Mouse (Mus musculus) forebrain, embryonic 14.5 days (tissue): ENCODE data around the gene Fam180a. TPM values are rescaled to one million over a fixed set of nuclear protein-coding genes. Genes with fewer than 3 reads are reported as not detected.
A peak's percentile ranks its signal among the peaks of the same experiment; 100 is the strongest.

Source experiments
- ATAC-seq: fragments of 200-750 bp; cut with Nextera tagmentation; 2 replicates; pipeline ENCODE4 v1.8.0; 2017; ENCODE audit warnings: mild to moderate bottlenecking, moderate library complexity
- DNase-seq: peaks from one replicate; pipeline ENCODE4 v3.0.0-alpha.2; 2015; ENCODE audit warnings: low spot score
- H3K27ac ChIP-seq: fragments of 300-500 bp; sonication (generic); 2 replicates; pipeline ENCODE4 v1.5.1; 2014; ENCODE audit warnings: low read depth, mild to moderate bottlenecking, control low read depth, low read length, moderate library complexity
- H3K27me3 ChIP-seq: fragments of 300-500 bp; sonication (generic); replicated peaks from 2 replicates; pipeline ENCODE4 v1.6.1; 2014; ENCODE audit warnings: low read length, control low read depth, mixed read lengths; ENCODE audit not compliant: control insufficient read depth, insufficient read depth
- H3K36me3 ChIP-seq: fragments of 300-500 bp; sonication (generic); 2 replicates; pipeline ENCODE4 v1.6.1; 2014; ENCODE audit warnings: low read length, control low read depth; ENCODE audit not compliant: control insufficient read depth, insufficient read depth
- H3K4me1 ChIP-seq: fragments of 300-500 bp; sonication (generic); 2 replicates; pipeline ENCODE4 v1.6.1; 2014; ENCODE audit warnings: antibody characterized with exemption, low read length, control low read depth; ENCODE audit not compliant: control insufficient read depth, insufficient read depth
- H3K4me2 ChIP-seq: fragments of 300-500 bp; sonication (generic); 2 replicates; pipeline ENCODE4 v1.6.1; 2014; ENCODE audit warnings: mild to moderate bottlenecking, control low read depth, low read length
- H3K4me3 ChIP-seq: fragments of 300-500 bp; sonication (generic); 2 replicates; pipeline ENCODE4 v1.5.1; 2014; ENCODE audit warnings: low read depth, low read length, control low read depth
- H3K9ac ChIP-seq: fragments of 300-500 bp; sonication (generic); 2 replicates; pipeline ENCODE4 v1.6.1; 2014; ENCODE audit warnings: mild to moderate bottlenecking, low read length, control low read depth, moderate library complexity
- H3K9me3 ChIP-seq: fragments of 300-500 bp; sonication (generic); replicated peaks from 2 replicates; pipeline ENCODE4 v1.6.1; 2016; ENCODE audit warnings: low read length, control low read depth, mixed read lengths; ENCODE audit not compliant: control insufficient read depth
- WGBS: fragments of 180-500 bp; shearing (Covaris S2); extraction: QIAGEN DNeasy Blood & Tissue Kit; methylation state at CpG from one replicate; pipeline ENCODE4 v1.1.7; 2014; 5-methylcytosine and 5-hydroxymethylcytosine counted together
- polyA plus RNA-seq: library from polyadenylated mRNA; unstranded; fragments of >200 nt; fragmentation: Nextera tagmentation; extraction: Ambion mirVana; gene quantifications from 2 replicates; pipeline ENCODE4 v1.2.1, GENCODE M21; 2014

Gene Fam180a
- polyA plus RNA-seq, 1 experiment from 2014 or later: 0.66 TPM

GRCm38 (mm10) chr6:35352867-35353266, 26.9 kb upstream of the Fam180a start:
- Histone ChIP-seq H3K4me1 (peaks cover 10% of the 10 kb centered on the region), H3K4me3 (no peak overlapping the region), H3K27me3 (no peaks in the 10 kb centered on the region), H3K9ac (no peak overlapping the region), H3K4me2 (no peak overlapping the region), H3K36me3 (no peaks in the 10 kb centered on the region), H3K9me3 (no peaks in the 10 kb centered on the region), H3K27ac (no peak overlapping the region)
- 89% methylated on average over 8 of the region's 8 CpGs for WGBS
- DNase-seq: no peak
- no peak for ATAC-seq

DNA sequence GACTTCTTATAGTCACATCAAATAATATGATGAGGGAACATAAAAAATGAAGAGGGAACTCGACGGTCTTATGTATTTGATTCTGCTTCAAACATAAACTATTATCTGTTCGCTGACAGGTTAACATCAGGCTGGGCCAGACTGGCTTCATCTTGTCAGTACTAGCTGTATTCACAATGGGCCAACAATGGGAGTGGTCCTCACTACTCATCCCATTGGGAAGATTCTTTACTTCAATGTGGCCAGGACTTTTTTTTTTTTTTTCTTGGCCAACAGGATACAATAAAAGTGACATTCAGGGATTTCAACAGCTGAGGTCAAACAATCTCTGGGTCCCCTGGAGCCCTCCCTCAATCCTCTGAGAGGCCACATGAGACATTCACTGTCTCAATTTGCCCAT, 25.9 kb upstream of the Fam180a start:
- Histone ChIP-seq H3K9me3 (no peaks in the 10 kb centered on the region), H3K4me1 (peaks cover 10% of the 10 kb centered on the region), H3K4me3 (no peak overlapping the region), H3K27me3 (no peaks in the 10 kb centered on the region), H3K27ac (no peak overlapping the region), H3K4me2 (no peak overlapping the region), H3K36me3 (no peaks in the 10 kb centered on the region), H3K9ac (no peak overlapping the region)
- no peak for ATAC-seq
- DNase-seq: no peak
- 95% methylated on average over 3 of the region's 3 CpGs for WGBS

GRCm38 (mm10) chr6:35349784-35350183, 23.8 kb upstream of the Fam180a start:
- 42% methylated on average over 7 of the region's 7 CpGs for WGBS

GRCm38 (mm10) chr6:35338640-35339039, 12.7 kb upstream of the Fam180a start:
- Histone ChIP-seq H3K36me3 (no peaks in the 10 kb centered on the region), H3K9me3 (no peaks in the 10 kb centered on the region), H3K27ac (no peak overlapping the region), H3K27me3 (no peaks in the 10 kb centered on the region), H3K4me2 (no peak overlapping the region), H3K9ac (no peak overlapping the region), H3K4me3 (no peak overlapping the region), H3K4me1 (no peaks in the 10 kb centered on the region)
- no peak for ATAC-seq
- no peak for DNase-seq
- WGBS: 17% methylated on average over 3 of the region's 3 CpGs

More at GRCm38 (mm10) chr6:35349784-35350183, 23.8 kb upstream of the Fam180a start:
- no peaks in the 10 kb centered on the region for H3K9me3 ChIP-seq
- H3K4me3 ChIP-seq: no peak overlapping the region
- peak; percentile 24 for DNase-seq
- no peaks in the 10 kb centered on the region for H3K36me3 ChIP-seq
- no peak overlapping the region for H3K9ac ChIP-seq
- ATAC-seq: no peak
- peaks cover 8% of the 10 kb centered on the region for H3K4me1 ChIP-seq
- H3K27ac ChIP-seq: no peak overlapping the region
- H3K27me3 ChIP-seq: no peaks in the 10 kb centered on the region
- no peak overlapping the region for H3K4me2 ChIP-seq

DNA sequence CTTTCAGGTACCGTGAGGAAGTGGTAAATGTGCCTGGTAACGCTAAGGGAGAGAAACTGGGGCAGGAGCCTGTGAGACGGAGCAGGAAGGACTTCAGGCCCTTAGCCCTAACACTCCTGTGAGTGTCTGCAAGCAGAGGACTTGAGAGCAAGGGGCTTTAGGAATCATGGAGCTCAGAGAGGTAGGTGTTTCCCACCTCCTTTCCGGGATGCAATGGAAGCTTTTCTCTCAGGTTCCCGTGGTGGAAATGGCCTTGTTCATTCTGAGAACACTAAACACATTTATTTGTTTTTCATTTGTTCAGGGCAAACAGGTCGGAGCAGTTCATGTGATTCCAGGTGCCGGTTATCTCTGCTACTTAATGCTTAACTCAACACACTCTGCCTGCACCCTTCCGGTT, 11.9 kb upstream of the Fam180a start:
- Histone ChIP-seq H3K27ac (no peak overlapping the region), H3K4me1 (no peaks in the 10 kb centered on the region), H3K36me3 (no peaks in the 10 kb centered on the region), H3K9ac (no peak overlapping the region), H3K4me2 (no peak overlapping the region), H3K4me3 (no peak overlapping the region), H3K9me3 (no peaks in the 10 kb centered on the region), H3K27me3 (no peaks in the 10 kb centered on the region)
- ATAC-seq (no peak), DNase-seq (no peak)
- WGBS: 85% methylated on average over 8 of the region's 8 CpGs

DNA sequence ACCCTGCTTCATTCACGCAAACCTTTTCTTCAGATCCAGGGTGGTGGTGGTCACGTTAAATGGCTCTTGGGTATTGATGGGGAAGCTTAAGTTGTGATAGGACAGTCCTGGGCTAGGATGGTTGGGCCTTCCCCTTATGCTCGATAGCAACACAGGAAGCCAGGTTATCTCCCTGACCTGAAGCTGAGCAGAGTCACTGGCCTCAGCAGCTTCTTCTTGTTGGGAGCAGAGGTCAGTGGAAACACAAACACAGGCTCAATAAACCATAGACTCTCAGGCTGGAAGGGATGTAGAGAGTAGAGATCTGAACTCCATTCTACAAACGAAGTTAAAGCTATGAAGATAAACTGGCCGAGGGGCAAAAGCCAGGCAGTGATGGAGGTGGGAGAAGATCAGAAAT, 9.5 kb upstream of the Fam180a start:
- Histone ChIP-seq H3K9ac (no peak overlapping the region), H3K27ac (no peak overlapping the region), H3K9me3 (no peaks in the 10 kb centered on the region), H3K4me2 (no peak overlapping the region), H3K4me3 (no peak overlapping the region), H3K4me1 (no peaks in the 10 kb centered on the region), H3K27me3 (no peaks in the 10 kb centered on the region), H3K36me3 (no peaks in the 10 kb centered on the region)
- ATAC-seq (no peak), DNase-seq (no peak)
- 86% methylated on average over 5 of the region's 5 CpGs for WGBS

DNA sequence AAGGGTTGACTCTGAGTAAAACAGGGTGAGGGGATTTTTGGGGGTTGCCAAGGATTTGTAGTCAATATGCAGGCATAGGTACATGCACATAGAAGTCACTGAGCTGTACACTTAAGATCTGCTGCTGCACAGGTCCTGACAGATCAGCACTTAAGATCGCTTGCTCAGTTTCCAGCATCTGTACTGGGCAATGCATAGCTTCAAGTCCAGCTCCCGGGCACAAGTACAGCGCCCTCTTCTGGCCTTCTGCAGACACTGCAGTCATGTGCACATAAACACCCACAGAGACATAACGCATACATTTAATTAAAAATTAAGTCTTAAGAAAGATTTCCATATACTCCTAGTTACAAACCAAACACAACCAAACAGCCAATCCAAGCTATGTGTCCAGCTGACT, 8.3 kb upstream of the Fam180a start:
- H3K36me3 ChIP-seq: no peaks in the 10 kb centered on the region
- 73% methylated on average over 4 of the region's 4 CpGs for WGBS
- no peak overlapping the region for H3K27ac ChIP-seq

DNA sequence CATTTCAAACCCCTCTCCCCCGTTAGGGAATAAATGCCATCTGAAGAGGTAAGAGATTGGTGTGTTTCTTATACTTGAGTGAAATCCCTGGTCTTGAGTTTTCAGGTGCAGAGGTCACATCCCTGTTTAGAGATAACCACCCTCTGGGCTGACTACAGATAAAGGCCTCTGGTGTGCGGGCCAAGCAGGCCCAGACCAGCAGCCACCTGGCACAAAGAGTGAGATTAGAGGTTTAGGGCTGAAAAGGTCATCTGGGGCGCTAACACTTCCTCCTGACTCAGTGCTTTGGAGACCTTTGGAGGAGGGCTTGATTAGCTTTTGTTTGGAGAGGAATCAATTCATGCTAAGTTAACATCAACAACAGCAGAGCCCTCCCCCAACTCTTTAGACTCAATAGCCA, 7.7 kb upstream of the Fam180a start:
- no peak for DNase-seq
- Histone ChIP-seq H3K4me2 (no peak overlapping the region), H3K27me3 (no peaks in the 10 kb centered on the region), H3K9me3 (no peaks in the 10 kb centered on the region), H3K36me3 (no peaks in the 10 kb centered on the region), H3K4me3 (no peak overlapping the region), H3K9ac (no peak overlapping the region), H3K27ac (no peak overlapping the region), H3K4me1 (no peaks in the 10 kb centered on the region)
- no peak for ATAC-seq
- WGBS: 8% methylated on average over 3 of the region's 3 CpGs

More for the DNA sequence above, 8.3 kb upstream of the Fam180a start:
- Histone ChIP-seq H3K4me3 (no peak overlapping the region), H3K9me3 (no peaks in the 10 kb centered on the region), H3K27me3 (no peaks in the 10 kb centered on the region), H3K4me2 (no peak overlapping the region), H3K9ac (no peak overlapping the region), H3K4me1 (no peaks in the 10 kb centered on the region)
- DNase-seq (no peak), ATAC-seq (no peak)

DNA sequence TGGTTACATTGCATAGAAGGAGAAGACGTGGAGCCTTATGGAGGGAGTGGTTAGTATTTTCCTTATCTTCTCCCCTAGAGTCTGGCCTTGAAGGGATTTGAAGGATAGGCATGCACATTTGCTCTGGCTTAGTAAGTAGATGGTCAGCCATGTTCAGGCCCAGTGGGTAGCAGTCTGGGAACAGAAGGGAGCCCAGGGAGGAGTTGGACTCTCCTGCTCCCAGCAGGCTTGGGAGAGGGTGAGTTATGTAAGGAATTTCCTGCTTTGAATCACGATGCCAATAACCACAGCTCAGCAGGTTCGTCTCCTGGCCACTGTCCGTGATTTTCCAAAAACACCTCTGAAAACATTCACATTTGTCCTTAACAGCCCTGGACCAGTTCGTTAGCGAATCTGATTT, 4.9 kb upstream of the Fam180a start:
- Histone ChIP-seq H3K36me3 (no peaks in the 10 kb centered on the region), H3K4me2 (no peak overlapping the region), H3K27ac (no peak overlapping the region), H3K9me3 (no peaks in the 10 kb centered on the region), H3K4me3 (no peak overlapping the region), H3K9ac (no peak overlapping the region), H3K27me3 (no peaks in the 10 kb centered on the region), H3K4me1 (no peaks in the 10 kb centered on the region)
- ATAC-seq (no peak), DNase-seq (no peak)
- WGBS: 54% methylated on average over 6 of the region's 6 CpGs
